Mouse (Mus musculus) liver, embryonic 16.5 days (tissue): ENCODE data around the gene Clec10a. TPM values are rescaled to one million over a fixed set of nuclear protein-coding genes. Genes with fewer than 3 reads are reported as not detected.

Experiments
- ATAC-seq: fragments of 200-750 bp; cut with Nextera tagmentation; 2 replicates; pipeline ENCODE4 v1.8.0; 2017; ENCODE audit warnings: low read depth, mild to moderate bottlenecking, moderate number of reproducible peaks, moderate library complexity
- H3K27ac ChIP-seq: fragments of 300-500 bp; sonication (generic); 2 replicates; pipeline ENCODE4 v1.5.1; 2014; ENCODE audit warnings: mild to moderate bottlenecking, low read length
- H3K27me3 ChIP-seq: fragments of 300-500 bp; sonication (generic); 2 replicates; pipeline ENCODE4 v1.6.1; 2014; ENCODE audit warnings: low read depth, low read length, mixed read lengths; ENCODE audit not compliant: control insufficient read depth, insufficient read depth
- H3K36me3 ChIP-seq: fragments of 300-500 bp; sonication (generic); 2 replicates; pipeline ENCODE4 v1.6.1; 2014; ENCODE audit warnings: mild to moderate bottlenecking; ENCODE audit not compliant: control insufficient read depth, insufficient read depth
- H3K4me1 ChIP-seq: fragments of 300-500 bp; sonication (generic); 2 replicates; pipeline ENCODE4 v1.6.1; 2014; ENCODE audit warnings: low read depth, low read length, mixed read lengths; ENCODE audit not compliant: control insufficient read depth
- H3K4me2 ChIP-seq: fragments of 300-500 bp; sonication (generic); 2 replicates; pipeline ENCODE4 v1.6.1; 2014; ENCODE audit warnings: low read depth, low read length, mixed read lengths
- H3K4me3 ChIP-seq: fragments of 300-500 bp; sonication (generic); 2 replicates; pipeline ENCODE4 v1.5.1; 2014; ENCODE audit warnings: low read depth, mild to moderate bottlenecking, low read length
- H3K9ac ChIP-seq: fragments of 300-500 bp; sonication (generic); 2 replicates; pipeline ENCODE4 v1.6.1; 2014; ENCODE audit warnings: low read depth, low read length
- H3K9me3 ChIP-seq: fragments of 300-500 bp; sonication (generic); replicated peaks from 2 replicates; pipeline ENCODE4 v1.6.1; 2016; ENCODE audit warnings: low read length; ENCODE audit not compliant: control insufficient read depth
- WGBS: fragments of 180-500 bp; shearing (Covaris S2); extraction: QIAGEN DNeasy Blood & Tissue Kit; methylation state at CpG from one replicate; pipeline ENCODE4 v1.1.7; 2014; ENCODE audit not compliant: insufficient replicate concordance; 5-methylcytosine and 5-hydroxymethylcytosine counted together
- polyA plus RNA-seq: library from polyadenylated mRNA; unstranded; fragments of >200 nt; fragmentation: Nextera tagmentation; extraction: Ambion mirVana; gene quantifications from 2 replicates; pipeline ENCODE4 v1.2.1, GENCODE M21; 2015

Clec10a gene
- polyA plus RNA-seq, 1 experiment from 2014 or later, result 0.63 TPM

GRCm38 (mm10) chr11:70218039-70218438 lies 62.0 kb downstream of the Clec10a start:
- WGBS, result 57% methylated on average over 4 of the region's 4 CpGs
- H3K36me3 ChIP-seq, result no peaks in the 10 kb centered on the region
- no peaks in the 10 kb centered on the region for H3K9me3 ChIP-seq
- no peak for ATAC-seq
- no peak overlapping the region for H3K4me3 ChIP-seq
- H3K4me1 ChIP-seq, result peaks cover 29% of the 10 kb centered on the region
- H3K4me2 ChIP-seq, result no peak overlapping the region
- no peak overlapping the region for H3K9ac ChIP-seq
- H3K27me3 ChIP-seq, result peaks cover 32% of the 10 kb centered on the region
- H3K27ac ChIP-seq, result no peak overlapping the region

GRCm38 (mm10) chr11:70218741-70219470 lies 62.9 kb downstream of the Clec10a start:
- H3K36me3 ChIP-seq, result no peaks in the 10 kb centered on the region
- 82% methylated on average over 15 of the region's 15 CpGs for WGBS
- no peak overlapping the region for H3K9ac ChIP-seq
- ATAC-seq, result no peak
- H3K9me3 ChIP-seq, result no peaks in the 10 kb centered on the region
- peaks cover 24% of the 10 kb centered on the region for H3K27me3 ChIP-seq
- no peak overlapping the region for H3K4me2 ChIP-seq
- H3K4me1 ChIP-seq, result peaks cover 35% of the 10 kb centered on the region
- no peak overlapping the region for H3K27ac ChIP-seq
- no peak overlapping the region for H3K4me3 ChIP-seq

GRCm38 (mm10) chr11:70219873-70220272 lies 63.9 kb downstream of the Clec10a start:
- Histone ChIP-seq H3K27ac (peak overlapping the region; percentile 98), H3K4me1 (peaks cover 30% of the 10 kb centered on the region), H3K36me3 (no peaks in the 10 kb centered on the region), H3K27me3 (peaks cover 14% of the 10 kb centered on the region), H3K4me3 (peak overlapping the region; percentile 75), H3K4me2 (peak overlapping the region; percentile 99), H3K9me3 (no peaks in the 10 kb centered on the region), H3K9ac (peak overlapping the region; percentile 82)
- ATAC-seq, result no peak
- WGBS, result 60% methylated on average over 7 of the region's 7 CpGs

DNA sequence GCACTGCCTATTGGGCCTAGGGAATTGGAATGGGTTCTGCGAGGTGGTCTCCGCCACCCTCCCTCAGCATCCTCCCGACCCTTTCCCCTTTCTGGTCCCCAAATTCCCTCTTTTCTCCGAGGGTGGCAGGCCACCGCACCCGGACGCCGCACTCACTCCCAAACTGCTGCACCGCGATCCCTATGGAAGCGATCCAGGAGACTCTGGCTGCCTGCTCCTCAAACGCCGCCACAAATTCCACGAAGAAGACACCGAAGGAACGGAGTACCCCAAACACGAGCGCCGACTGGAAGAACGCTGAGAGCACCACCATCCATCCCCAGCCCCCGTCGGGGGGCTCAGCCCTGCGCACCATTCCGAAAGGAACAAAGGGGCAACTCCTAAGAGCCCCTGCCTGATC lies 64.3 kb downstream of the Clec10a start:
- H3K4me1 ChIP-seq, result peaks cover 30% of the 10 kb centered on the region
- 3% methylated on average over 24 of the region's 24 CpGs for WGBS
- H3K27me3 ChIP-seq, result peaks cover 10% of the 10 kb centered on the region
- H3K4me3 ChIP-seq, result peak overlapping the region; percentile 75
- no peak for ATAC-seq
- peak overlapping the region; percentile 98 for H3K27ac ChIP-seq
- peak overlapping the region; percentile 99 for H3K4me2 ChIP-seq
- no peaks in the 10 kb centered on the region for H3K36me3 ChIP-seq
- no peaks in the 10 kb centered on the region for H3K9me3 ChIP-seq
- H3K9ac ChIP-seq, result peak overlapping the region; percentile 82

Other genes starting within 250 kb of the Clec10a start
- 81.1 and 83.1 TPM in 2 replicates for gene Gps2, start 242.3 kb upstream of the Clec10a start, polyA plus RNA-seq
- gene Eif5a, start 234.2 kb upstream of the Clec10a start, polyA plus RNA-seq, result 1,065 and 1,134 TPM in 2 replicates
- 0.18 TPM in 1 of 2 replicates, not detected in the other for gene Ybx2, start 220.4 kb upstream of the Clec10a start, polyA plus RNA-seq
- gene Slc2a4, start 208.0 kb upstream of the Clec10a start, polyA plus RNA-seq, result 18.4 and 22.6 TPM in 2 replicates
- gene Cldn7, start 191.4 kb upstream of the Clec10a start, polyA plus RNA-seq, result 5.4 and 11.7 TPM in 2 replicates
- 7.1 and 7.3 TPM in 2 replicates for gene Ctdnep1, start 175.0 kb upstream of the Clec10a start, polyA plus RNA-seq
- gene Elp5, start 173.7 kb upstream of the Clec10a start, polyA plus RNA-seq, result 55.1 and 57.2 TPM in 2 replicates
- gene Gabarap, start 165.1 kb upstream of the Clec10a start, polyA plus RNA-seq, result 255 and 280 TPM in 2 replicates
- 17.5 and 18.2 TPM in 2 replicates for gene Phf23, start 160.4 kb upstream of the Clec10a start, polyA plus RNA-seq
- 4.4 and 5.1 TPM in 2 replicates for gene Dvl2, start 155.6 kb upstream of the Clec10a start, polyA plus RNA-seq
- gene Acadvl, start 140.8 kb upstream of the Clec10a start, polyA plus RNA-seq, result 127 and 138 TPM in 2 replicates
- 0.40 and 0.53 TPM in 2 replicates for gene Dlg4, start 139.3 kb upstream of the Clec10a start, polyA plus RNA-seq
- gene Asgr1, start 102.1 kb upstream of the Clec10a start, polyA plus RNA-seq, result 5.0 and 6.0 TPM in 2 replicates
- 12.9 and 13.1 TPM in 2 replicates for gene Asgr2, start 63.6 kb upstream of the Clec10a start, polyA plus RNA-seq
- 2.5 and 3.0 TPM in 2 replicates for gene Mgl2, start 25.9 kb upstream of the Clec10a start, polyA plus RNA-seq
- 1.1 and 1.3 TPM in 2 replicates for gene Slc16a11, start 56.6 kb downstream of the Clec10a start, polyA plus RNA-seq
- 2.6 and 4.3 TPM in 2 replicates for gene Slc16a13, start 64.9 kb downstream of the Clec10a start, polyA plus RNA-seq
- 2.1 and 2.3 TPM in 2 replicates for gene Bcl6b, start 73.6 kb downstream of the Clec10a start, polyA plus RNA-seq
- gene 0610010K14Rik, start 81.7 kb downstream of the Clec10a start, polyA plus RNA-seq, result 53.9 and 54.5 TPM in 2 replicates
- 3.4 and 4.3 TPM in 2 replicates for gene Gm21988, start 83.6 kb downstream of the Clec10a start, polyA plus RNA-seq
- 146 and 159 TPM in 2 replicates for gene Rnasek, start 83.6 kb downstream of the Clec10a start, polyA plus RNA-seq
- gene Alox12, start 99.2 kb downstream of the Clec10a start, polyA plus RNA-seq, result 13.0 and 14.8 TPM in 2 replicates
- gene Alox12e, start 166.4 kb downstream of the Clec10a start, polyA plus RNA-seq, result 0.11 TPM in 1 of 2 replicates, not detected in the other
- 1.7 and 2.0 TPM in 2 replicates for gene Alox15, start 195.8 kb downstream of the Clec10a start, polyA plus RNA-seq